Mouse (Mus musculus) cerebellum, adult 8-10 months (tissue): Measurements from ENCODE around the gene Comt.

Experiments
- DNase-seq: peaks from one replicate; pipeline ENCODE4 v3.0.0; 2022

Gene Comt

DNA sequence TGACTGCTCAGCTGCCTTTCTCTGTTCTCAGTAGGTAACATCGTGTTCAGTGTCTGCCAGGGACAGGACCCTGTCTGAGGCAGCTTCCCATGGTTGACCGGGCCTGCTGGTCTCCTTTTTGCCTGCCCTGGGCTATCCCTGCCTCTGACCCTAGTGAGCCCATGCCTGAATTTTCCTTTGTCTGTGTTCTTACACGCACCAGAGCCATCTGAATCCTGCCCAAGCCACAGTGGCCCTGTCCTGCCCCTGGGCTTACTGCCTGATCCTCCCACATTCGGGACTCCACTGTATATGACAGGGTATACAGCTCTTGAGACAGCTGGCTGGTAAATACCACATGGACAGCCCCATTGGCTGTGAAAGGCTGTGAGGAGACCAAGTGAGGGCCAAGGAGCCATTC lies 16.9 kb downstream of the Comt start:
- no peak for DNase-seq

DNA sequence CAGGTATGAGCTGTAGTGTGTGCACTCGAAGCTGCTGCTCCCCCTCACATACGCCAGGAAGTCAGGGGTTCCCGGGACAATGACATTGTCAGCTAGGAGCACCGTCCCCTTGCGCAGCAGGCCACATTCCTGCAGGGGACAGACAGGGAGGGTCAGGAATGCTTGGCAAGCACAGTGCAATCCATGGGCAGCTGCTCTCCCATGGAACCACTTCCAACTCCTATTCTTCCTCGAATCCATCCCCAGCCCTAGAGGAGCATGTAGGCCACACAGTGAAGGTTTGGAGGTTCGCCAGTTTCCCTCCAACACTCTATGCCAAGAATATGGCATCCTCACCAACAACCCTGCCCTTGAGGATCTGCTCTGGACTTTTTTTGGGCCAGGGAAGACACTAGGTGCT lies 18.7 kb downstream of the Comt start:
- no peak for DNase-seq

DNA sequence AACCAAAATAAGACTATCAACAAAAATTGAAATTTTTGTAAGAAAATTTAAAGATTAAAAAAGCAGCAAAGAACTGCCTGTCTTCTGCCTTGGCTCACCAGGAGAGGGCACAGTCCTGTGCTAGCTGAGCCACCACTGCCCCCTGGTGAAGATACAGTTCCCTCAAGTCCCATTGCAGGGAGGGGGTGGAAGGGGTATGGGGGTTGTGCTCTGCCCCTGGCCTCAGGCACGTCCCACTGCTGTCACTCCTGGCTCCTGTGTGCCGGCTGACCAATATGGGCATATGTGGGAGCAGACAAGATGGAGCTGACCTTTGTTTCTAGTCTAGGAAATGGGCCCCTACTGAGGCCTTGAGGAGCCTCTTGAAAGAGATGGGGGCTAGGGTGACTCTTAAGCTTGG lies 20.4 kb downstream of the Comt start:
- DNase-seq: no peak

DNA sequence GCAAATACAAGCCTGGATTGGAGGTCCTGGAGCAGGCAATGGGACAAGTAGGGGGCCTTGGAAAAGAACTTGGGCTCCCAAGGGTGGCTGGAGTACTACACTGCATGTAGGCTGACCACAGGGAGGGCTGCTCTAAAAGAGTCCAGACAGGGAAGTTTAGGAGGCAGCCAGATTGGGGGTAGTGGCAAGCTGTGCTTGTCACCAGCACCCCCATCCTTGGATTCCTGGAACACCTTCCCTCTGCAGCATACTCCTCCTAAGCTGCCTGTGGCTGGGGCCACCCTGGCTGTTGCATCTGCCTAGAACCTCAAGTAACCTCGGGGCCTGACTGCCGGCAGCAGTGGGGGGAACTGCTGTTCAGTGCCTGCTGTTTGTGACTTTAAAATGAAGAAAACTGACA lies 20.8 kb downstream of the Comt start:
- no peak for DNase-seq

DNA sequence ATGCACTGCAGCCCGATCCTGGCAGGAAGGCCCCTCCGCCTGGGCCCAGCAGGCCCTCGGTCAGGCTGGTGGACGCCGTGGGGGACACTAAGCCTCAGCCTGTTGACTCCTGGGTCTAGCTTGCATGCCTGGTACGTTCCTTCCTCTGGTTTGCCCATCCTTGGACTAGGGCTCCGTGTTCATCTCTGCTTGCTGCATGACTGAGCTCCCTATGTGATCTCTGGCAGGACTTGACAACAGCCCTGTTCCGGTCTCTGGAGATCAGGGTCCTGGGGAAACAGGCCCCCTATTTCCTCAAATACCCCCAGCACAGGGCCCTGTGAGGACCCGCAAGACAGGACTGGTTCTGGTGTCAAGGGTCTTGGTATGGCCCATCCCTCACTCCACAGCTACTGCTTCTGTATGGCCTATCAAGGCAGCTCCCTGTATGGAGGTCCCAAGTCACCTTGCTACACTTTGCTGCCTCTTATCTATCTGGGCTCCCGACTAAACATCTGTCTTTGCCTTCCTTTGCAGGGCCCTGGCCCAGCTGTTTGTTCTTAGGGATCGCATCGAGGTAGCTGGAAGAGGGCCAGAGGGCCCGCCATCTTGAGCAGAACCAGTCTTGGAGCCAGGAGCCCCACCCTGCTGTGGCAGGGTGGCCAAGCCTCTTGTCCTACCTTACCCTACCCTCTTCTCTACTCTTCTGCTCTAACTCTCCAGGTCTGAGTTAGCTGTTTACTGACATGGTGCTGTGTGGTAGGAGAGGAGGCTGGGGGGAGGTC lies 21.4 kb downstream of the Comt start:
- DNase-seq: no peak

DNA sequence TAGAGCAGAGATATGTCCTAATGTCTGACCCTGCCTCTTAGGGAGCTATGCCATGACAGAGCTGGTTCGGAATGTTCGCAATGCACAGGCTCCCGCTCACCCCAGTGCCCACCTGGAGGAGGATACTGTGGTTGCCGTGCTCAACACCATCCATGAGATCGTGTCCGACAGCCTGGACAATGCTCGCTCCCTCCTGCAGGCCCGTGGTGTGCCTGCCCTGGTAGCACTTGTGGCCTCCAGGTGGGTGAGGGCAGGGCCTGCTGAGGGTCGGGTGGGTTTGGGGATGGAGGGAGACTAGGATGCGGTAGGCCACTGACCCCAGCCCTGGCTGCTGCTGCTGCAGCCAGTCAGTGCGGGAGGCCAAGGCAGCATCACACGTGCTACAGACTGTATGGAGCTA lies 23.4 kb downstream of the Comt start:
- DNase-seq: no peak

DNA sequence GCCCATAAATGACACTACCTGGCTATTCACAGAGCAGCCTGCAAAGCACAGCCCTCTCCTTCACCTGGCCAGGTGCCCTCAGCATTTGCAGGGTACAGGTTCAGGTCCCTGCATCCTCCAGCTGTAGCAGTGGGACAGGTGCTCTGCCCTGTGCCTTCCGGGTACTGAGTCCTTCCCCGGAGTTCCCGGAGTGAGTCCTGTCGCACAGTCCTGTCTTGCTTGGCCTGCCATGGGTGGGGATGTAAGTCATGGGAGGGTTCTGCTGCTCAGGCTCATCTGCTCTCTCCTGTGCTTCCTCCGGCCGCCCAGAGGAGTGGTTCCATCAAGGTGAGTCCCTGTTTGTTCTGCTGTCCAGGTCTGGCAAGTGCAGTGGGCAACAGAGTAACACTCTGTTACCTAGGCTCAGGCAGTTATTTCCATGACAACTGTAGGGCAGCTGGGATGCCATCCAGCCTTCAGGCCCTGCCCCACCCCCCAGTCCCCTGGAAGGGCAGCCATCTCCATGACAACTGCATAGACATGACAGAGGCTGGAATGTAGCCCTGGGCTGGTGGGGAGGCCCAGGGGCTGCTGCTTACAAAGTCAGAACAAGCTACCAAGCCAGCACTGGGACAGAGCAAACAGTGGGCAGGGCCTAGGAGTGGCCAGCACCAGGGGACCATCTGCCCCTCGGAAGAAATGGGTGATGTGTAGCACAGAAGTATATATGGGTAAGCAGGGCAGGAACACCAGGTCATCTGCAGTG lies 26.0 kb downstream of the Comt start:
- DNase-seq: no peak

DNA sequence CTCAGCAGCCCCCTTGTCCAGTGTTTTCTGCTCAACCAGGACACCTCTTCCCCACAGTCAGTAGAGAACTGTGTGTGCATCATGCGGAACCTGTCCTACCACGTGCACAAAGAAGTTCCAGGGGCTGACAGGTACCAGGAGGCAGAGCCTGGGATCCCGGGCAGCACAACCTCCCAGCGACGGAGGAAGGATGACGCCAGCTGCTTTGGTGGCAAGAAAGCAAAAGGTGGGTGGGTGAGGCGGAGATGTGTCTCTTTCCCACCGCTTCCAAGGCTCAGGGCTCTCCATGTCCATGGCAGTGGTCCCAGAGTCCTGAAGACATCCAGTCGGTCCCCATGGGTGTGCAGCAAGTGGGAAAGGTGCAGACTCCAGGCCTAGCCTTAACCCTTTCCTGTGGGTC lies 26.6 kb downstream of the Comt start:
- DNase-seq: no peak

DNA sequence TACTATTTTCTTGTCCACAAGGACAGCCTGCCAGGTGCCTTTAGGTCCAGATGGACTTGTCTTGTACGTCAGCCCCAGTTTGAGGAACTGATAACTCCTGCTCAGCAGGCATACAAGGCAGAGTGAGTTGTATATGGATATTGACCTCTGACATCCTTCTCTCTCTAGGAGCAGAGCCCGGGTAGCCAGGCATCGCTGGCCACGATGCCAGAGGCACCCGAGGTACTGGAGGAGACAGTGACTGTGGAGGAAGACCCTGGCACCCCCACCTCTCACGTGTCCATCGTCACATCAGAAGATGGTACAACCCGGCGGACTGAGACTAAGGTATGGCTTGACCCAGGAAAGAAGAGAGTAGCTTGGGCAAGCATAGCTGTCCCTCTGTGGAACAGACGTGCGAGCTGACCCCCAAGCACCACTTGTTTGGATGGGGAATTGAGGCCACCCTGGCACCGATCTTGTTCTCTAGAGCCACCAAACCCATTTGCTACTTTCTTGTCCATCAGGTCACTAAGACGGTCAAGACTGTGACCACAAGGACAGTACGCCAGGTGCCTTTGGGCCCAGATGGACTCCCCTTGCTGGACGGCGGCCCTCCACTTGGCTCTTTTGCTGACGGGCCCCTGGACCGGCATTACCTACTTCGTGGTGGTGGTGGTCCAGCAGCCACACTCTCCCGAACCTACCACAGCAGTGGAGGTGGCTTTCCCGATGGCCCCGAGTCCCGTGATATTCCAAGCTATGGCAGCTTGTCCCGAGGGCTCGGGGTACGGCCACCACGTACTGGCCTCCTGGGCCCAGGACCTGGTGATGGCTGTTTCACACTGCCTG lies 29.6 kb downstream of the Comt start:
- no peak for DNase-seq

DNA sequence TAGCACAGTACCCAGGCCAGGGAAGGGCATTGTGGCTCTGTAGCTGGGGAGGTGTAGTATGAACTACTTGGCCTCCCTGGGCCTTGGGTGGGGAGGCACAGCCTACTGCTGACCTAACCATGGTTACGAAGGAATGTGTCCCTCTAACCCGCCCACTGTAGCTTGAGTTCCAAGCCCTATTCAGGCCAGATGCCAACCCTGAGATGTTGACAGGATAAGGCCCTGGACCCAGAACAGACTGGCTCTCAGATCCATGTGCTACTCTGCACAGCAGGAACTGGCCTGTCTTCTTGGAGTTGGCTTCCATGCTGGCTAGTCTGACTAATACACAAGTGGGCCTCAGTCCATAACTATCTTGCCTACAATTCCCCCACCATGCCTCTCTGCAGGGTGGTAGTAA lies 30.5 kb downstream of the Comt start:
- peak; percentile 79 for DNase-seq

DNA sequence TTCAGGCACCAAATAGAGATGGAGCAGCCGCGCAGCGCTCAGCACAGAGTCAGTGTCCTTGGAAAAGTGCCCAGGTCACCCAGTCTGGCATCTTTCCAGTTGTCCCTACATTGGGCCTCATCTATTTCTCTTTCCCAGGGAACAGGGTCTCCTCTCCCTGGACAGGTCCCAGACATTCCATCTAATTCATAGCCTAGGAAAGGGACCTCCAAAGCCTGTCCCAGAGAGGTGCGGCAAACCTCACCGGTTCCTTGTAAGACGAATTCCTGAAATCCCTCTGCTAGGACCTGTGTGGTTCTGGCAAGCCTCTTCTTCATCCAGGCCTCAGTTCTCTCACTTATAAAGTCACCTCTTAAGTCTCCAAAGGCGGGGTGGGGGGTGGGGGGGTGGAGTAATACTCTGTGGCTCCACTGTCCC lies 31.0 kb downstream of the Comt start:
- no peak for DNase-seq

DNA sequence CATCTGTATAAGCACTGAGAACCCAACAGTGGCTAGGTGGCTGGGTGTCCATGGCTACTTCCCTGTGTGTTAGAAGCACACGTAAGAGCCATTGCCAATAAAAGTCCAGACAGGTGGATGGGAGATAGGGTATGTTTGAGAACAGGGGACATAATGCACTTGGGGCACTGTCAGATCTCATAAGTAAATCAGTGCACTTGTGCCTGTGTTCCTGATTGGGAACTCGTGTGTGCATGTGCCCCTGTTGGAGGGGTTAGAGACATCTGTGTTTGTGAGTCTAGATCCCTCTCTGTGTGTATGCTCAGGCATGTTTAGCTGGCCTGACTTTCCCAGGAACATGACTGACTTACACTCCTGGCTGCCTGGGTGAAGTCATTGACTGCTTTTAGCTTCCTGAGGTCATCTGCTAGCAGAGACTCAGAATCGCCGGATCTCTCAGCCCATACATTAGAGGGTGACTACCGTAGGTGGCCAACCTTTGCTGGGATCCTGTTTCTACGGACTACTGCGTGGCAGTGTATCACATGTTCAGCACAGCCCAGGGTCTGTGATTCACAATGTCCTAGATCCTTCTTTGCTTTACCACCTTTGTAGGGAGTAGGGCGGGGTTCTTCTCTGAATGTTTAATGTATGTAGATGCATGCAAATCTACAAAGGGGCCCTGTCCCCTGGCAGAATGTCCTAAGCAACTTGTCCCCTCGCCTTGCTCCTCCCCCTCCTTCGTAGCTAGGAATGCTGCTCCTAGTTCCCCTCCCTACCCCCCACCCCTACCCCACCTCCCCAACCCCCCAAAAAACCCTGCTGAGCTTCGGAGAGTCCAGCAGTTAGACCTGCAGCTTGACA lies 31.7 kb downstream of the Comt start:
- DNase-seq: no peak

DNA sequence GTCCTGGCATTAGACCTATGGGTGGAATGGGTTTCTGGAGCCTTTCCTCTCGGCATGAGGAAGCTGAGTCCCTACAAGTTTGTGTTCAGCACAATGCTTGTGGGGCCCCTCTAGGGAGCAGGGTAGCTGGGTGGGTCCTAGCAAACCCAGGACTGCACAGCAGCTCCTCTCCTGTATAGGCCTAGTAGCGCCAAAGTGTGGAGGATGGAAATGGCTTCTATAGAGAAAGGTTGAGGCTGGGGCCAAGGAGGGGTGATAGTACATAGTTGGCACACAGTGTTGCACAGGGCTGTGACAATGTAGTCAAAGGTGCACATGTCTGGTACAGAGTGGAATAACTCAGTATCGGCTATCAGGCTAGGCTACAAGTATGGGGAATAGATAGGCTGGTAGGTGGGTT lies 32.6 kb downstream of the Comt start:
- DNase-seq: no peak

DNA sequence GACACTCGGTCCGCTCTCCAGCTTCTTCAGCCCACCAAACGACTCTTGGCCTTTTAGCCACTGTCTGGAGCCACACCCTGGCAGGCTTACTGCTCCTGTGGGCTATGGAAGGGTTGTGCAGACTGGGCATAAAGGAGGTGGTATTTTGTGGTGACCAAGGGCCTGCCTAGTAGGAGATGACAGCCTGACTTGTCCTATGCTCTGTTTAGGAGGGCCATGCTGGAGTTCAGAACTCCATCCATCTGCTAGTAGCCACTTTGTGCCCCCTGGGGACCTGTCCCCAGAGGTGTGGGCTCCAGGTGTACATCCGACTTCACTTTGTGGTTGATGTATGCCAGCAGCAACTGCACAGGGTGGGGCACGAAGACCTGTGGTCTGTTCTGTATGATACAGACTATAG lies 33.1 kb downstream of the Comt start:
- DNase-seq: peak; percentile 23

DNA sequence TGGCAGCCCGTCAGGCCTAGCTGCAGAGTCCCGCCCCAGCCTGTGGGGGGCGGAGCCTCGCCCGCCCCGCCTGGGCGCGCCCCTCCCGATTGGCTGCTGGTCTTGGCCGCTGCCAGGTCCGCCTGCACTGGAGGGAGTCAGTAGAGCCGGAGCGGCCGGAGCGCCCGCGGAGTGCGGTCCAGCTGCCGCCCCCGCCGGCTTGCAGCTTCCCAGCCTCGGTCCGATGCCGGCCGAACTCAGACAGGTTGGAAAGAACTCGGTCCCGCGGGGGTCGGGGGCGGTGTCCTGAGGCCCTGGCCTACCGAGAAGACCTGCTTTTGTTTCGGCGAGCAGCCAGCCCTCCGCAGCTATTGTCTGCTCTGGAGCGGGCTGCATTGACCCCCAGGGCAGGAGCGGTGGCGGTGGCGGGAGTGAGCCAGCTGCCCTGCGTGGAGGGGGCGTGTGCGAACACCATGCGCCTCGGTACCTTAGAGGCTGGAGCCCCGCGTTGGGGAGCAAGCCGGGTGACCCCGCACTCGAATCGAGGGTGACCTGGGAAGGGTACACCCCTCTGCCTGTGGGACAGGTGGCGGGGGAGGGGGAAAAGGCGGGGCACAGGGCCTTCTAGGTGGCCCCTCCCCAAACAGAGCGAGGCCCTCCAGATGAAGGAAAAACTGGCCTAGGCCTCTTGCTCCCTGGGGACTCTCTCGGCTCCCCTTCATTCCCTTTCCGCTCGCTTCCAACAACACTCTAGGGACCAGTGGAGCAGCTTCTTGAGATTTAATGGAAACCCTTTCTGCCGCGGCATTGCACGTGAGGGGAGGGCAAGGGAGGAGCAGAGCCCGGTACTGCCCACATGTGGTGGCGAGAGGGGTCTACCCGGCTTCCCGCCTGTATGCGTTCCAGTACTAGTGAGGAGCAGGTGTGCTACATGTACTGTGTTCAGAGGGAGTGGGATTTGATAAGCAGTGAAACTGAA lies 33.9 kb downstream of the Comt start:
- DNase-seq: peak; percentile 71

DNA sequence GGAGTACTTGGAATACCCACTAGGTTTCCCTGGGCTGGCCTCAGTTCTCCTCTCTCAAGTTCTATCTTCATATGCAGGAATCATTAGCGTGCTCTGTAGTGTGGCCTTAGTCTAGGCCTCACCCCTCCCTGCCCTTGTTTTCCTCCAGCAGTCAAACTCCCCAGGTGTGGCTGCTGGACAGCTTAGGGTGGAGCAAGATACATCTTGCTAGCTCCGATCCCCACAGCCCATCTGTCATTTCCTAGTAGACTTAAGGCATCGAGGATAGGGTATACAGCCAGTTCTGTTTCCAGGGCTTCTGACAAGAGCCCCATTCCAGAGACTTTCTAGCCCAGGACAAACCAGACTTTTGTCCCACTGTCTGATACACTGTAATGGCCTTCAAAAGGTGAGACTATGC lies 34.9 kb downstream of the Comt start:
- peak; percentile 19 for DNase-seq

DNA sequence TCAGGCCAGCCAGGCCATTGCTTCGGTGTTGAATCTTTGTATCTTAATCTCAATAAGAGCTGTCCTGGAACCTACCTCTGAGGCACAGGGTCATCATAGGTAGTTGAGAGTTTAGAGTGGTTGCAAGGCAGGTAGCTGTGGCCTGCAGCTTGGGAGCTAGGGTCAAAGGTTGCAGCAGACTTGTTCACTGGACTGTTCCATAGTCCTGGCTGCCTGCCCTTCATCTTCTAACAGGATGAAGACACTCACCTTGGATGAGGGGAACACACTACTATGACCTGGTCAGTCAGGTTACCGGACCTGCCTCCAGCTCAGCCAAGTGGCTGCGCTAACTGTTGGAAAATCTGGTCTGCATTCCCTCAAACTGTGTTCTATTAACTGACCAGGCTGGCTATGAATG lies 35.5 kb downstream of the Comt start:
- DNase-seq: no peak

DNA sequence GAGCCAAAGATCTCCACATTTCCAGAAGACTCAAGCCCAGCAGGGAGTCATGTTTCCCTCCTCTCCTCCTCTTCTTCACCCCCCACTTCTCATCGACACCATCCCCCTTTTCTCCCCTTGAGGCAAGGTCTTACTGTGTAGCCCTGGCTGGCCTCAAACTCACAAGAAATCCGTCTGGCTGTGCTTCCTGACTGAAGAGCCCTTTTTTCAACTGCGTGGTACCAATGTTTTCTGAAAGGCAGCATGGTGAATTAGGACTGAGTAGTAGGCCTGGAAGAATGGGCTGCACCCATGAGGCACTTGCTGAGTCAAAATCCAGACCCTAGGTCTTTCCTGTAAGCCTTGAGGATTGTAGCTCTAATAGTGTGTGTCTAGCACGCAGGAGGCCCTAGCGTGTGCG lies 36.3 kb downstream of the Comt start:
- DNase-seq: no peak

DNA sequence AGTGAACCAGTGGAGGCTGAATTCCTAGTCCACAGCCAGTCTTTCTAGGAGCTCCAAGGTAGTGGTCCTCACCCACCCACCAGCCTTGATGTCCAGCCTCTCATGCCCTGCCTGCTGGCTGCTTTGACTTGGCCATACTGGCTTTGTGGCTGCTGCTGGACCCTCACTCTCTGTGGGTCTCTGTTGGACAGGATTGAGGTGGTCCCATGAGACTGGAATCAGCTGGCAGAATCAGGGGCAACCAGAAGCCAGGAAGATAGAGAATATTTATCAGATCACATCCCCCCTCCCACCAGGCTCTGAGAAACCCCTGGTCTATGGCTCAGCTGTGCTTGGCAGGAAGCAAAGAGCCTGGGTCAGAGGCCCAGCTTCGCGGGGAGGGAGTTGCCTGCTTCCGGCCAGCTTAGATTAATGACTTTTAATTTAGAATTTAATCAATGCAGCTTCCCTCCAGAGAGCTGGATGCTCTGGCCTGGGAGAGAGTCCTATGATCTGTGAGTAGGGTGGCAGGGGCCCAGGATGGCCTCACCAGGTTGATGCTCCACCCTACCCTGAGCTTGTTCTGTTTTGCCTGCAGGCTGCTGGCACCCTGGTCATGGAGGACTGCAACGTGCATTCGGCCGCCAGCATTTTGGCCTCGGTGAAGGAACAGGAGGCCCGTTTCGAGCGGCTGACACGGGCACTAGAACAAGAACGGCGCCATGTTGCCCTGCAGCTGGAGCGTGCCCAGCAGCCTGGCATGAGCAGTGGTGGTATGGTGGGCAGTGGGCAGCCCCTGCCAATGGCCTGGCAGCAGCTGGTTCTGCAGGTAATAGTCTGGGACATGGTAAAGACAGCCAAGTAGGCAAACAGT lies 37.8 kb downstream of the Comt start:
- peak; percentile 14 for DNase-seq
